Mouse (Mus musculus): Measurements from ENCODE around the gene Gm49322.

GRCm38 (mm10) chr10:80566375-80567092 lies 39.3 kb upstream of the Gm49322 start:
- TF ChIP-seq POLR2A (IDR thresholded peaks at IDR 0.05; ENCODE audit: borderline replicate concordance, insufficient read depth, low read length) (no peak), CTCF (IDR thresholded peaks at IDR 0.05; ENCODE audit: borderline replicate concordance, insufficient read depth, low read depth, low read length) (peak; percentile 99)
